Mouse (Mus musculus) kidney, postnatal 0 days (tissue): ENCODE measurements at regions not wholly inside any gene's neighbourhood (a gene's known extent, or its start where the extent isn't known, plus 50 kb on each side); places are given as distances from the start of the nearest gene placed in this dataset.

ENCODE experiments used
- ATAC-seq: fragments of 200-750 bp; cut with Nextera tagmentation; replicated peaks from 2 replicates; pipeline ENCODE4 v1.8.0; 2017; ENCODE audit warnings: low read depth, moderate number of reproducible peaks, moderate TSS enrichment, moderate library complexity; ENCODE audit not compliant: low FRiP score
- DNase-seq: peaks from one replicate; pipeline ENCODE4 v3.0.0-alpha.2; 2016; ENCODE audit warnings: low spot score
- H3K27ac ChIP-seq: fragments of 300-500 bp; sonication (generic); 2 replicates; pipeline ENCODE4 v1.5.1; 2014; ENCODE audit warnings: mild to moderate bottlenecking
- H3K27me3 ChIP-seq: fragments of 300-500 bp; sonication (generic); 2 replicates; pipeline ENCODE4 v1.6.1; 2014; ENCODE audit warnings: low read length, mixed read lengths; ENCODE audit not compliant: insufficient read depth
- H3K36me3 ChIP-seq: fragments of 300-500 bp; sonication (generic); 2 replicates; pipeline ENCODE4 v1.6.1; 2014; ENCODE audit warnings: low read length, mixed read lengths; ENCODE audit not compliant: insufficient read depth
- H3K4me1 ChIP-seq: fragments of 300-500 bp; sonication (generic); replicated peaks from 2 replicates; pipeline ENCODE4 v1.6.1; 2014; ENCODE audit warnings: antibody characterized with exemption, low read length, mixed read lengths; ENCODE audit not compliant: insufficient read depth
- H3K4me2 ChIP-seq: fragments of 300-500 bp; sonication (generic); 2 replicates; pipeline ENCODE4 v1.6.1; 2014; ENCODE audit warnings: mild to moderate bottlenecking, low read length, moderate library complexity, mixed read lengths
- H3K4me3 ChIP-seq: fragments of 300-500 bp; sonication (generic); replicated peaks from 2 replicates; pipeline ENCODE4 v1.5.1; 2014; ENCODE audit warnings: low read depth, low read length
- H3K9ac ChIP-seq: fragments of 300-500 bp; sonication (generic); 2 replicates; pipeline ENCODE4 v1.6.1; 2014; ENCODE audit warnings: low read depth, low read length
- H3K9me3 ChIP-seq: fragments of 300-500 bp; sonication (generic); replicated peaks from 2 replicates; pipeline ENCODE4 v1.6.1; 2016; ENCODE audit warnings: low read length, inconsistent platforms, mixed read lengths
- CTCF ChIP-seq: IDR thresholded peaks from 2 replicates; pipeline ENCODE4 v1.5.1; 2016; ENCODE audit warnings: antibody characterized with exemption, low read depth, mild to moderate bottlenecking, moderate library complexity
- WGBS: fragments of 180-500 bp; shearing (Covaris S2); extraction: QIAGEN DNeasy Blood & Tissue Kit; methylation state at CpG from one replicate; pipeline ENCODE4 v1.1.7; 2014; 5-methylcytosine and 5-hydroxymethylcytosine counted together

GRCm38 (mm10) chr1:75723431-75723830, 177.4 kb downstream of the Slc4a3 start:
- WGBS: 87% methylated on average over 5 of the region's 5 CpGs
- ATAC-seq (no peak), DNase-seq (no peak)
- TF ChIP-seq CTCF: no peak
- Histone ChIP-seq H3K9me3 (0 out of 2 replicates have a peak, but pooled peaks cover 5% of the 10 kb centered on the region), H3K4me1 (no peaks in the 10 kb centered on the region), H3K36me3 (no peaks in the 10 kb centered on the region), H3K27me3 (no peaks in the 10 kb centered on the region), H3K9ac (no peak overlapping the region), H3K4me3 (no peak overlapping the region), H3K27ac (no peak overlapping the region), H3K4me2 (no peak overlapping the region)

GRCm38 (mm10) chr1:75725329-75725728, 179.3 kb downstream of the Slc4a3 start:
- Histone ChIP-seq H3K4me3 (no peak overlapping the region), H3K9ac (no peak overlapping the region), H3K36me3 (no peaks in the 10 kb centered on the region), H3K9me3 (0 out of 2 replicates have a peak, but pooled peaks cover 5% of the 10 kb centered on the region), H3K4me1 (no peaks in the 10 kb centered on the region), H3K4me2 (no peak overlapping the region), H3K27ac (no peak overlapping the region), H3K27me3 (no peaks in the 10 kb centered on the region)
- DNase-seq (no peak), ATAC-seq (no peak)
- no peak for TF ChIP-seq CTCF
- WGBS: 80% methylated on average over 2 of the region's 2 CpGs

GRCm38 (mm10) chr1:75728859-75729258, 182.8 kb downstream of the Slc4a3 start:
- H3K4me2 ChIP-seq: no peak overlapping the region
- no peaks in the 10 kb centered on the region for H3K4me1 ChIP-seq
- WGBS: 56% methylated on average over 2 of the region's 2 CpGs
- no peak for TF ChIP-seq CTCF
- no peak for DNase-seq
- no peak overlapping the region for H3K9ac ChIP-seq
- no peaks in the 10 kb centered on the region for H3K27me3 ChIP-seq
- no peak for ATAC-seq
- H3K36me3 ChIP-seq: no peaks in the 10 kb centered on the region
- 0 out of 2 replicates have a peak, but pooled peaks cover 5% of the 10 kb centered on the region for H3K9me3 ChIP-seq
- no peak overlapping the region for H3K27ac ChIP-seq
- no peak overlapping the region for H3K4me3 ChIP-seq

- no peak overlapping the region for H3K9ac ChIP-seq
- TF ChIP-seq CTCF: no peak
- no peaks in the 10 kb centered on the region for H3K27me3 ChIP-seq
- H3K4me2 ChIP-seq: no peak overlapping the region
- no peaks in the 10 kb centered on the region for H3K36me3 ChIP-seq
- no peak overlapping the region for H3K27ac ChIP-seq
- no peak overlapping the region for H3K4me3 ChIP-seq
- ATAC-seq (no peak), DNase-seq (no peak)
- no peaks in the 10 kb centered on the region for H3K4me1 ChIP-seq
- WGBS: 18% methylated on average over 4 of the region's 4 CpGs
- no peaks in the 10 kb centered on the region for H3K9me3 ChIP-seq
These were observed 187.7 kb downstream of the Slc4a3 start for GRCm38 (mm10) chr1:75733791-75734190.

- no peak overlapping the region for H3K27ac ChIP-seq
- H3K4me2 ChIP-seq: no peak overlapping the region
- H3K27me3 ChIP-seq: no peaks in the 10 kb centered on the region
- DNase-seq (no peak), ATAC-seq (no peak)
- no peak for TF ChIP-seq CTCF
- no peaks in the 10 kb centered on the region for H3K9me3 ChIP-seq
- H3K36me3 ChIP-seq: no peaks in the 10 kb centered on the region
- no peak overlapping the region for H3K9ac ChIP-seq
- H3K4me3 ChIP-seq: no peak overlapping the region
- H3K4me1 ChIP-seq: no peaks in the 10 kb centered on the region
- 43% methylated on average over 5 of the region's 5 CpGs for WGBS
These were observed 192.6 kb downstream of the Slc4a3 start for GRCm38 (mm10) chr1:75738651-75739050.

GRCm38 (mm10) chr1:75749665-75750221, 203.7 kb downstream of the Slc4a3 start:
- Histone ChIP-seq H3K4me2 (no peak overlapping the region), H3K9ac (no peak overlapping the region), H3K9me3 (no peaks in the 10 kb centered on the region), H3K36me3 (no peaks in the 10 kb centered on the region), H3K4me3 (no peak overlapping the region), H3K4me1 (no peaks in the 10 kb centered on the region), H3K27me3 (no peaks in the 10 kb centered on the region), H3K27ac (no peak overlapping the region)
- WGBS: 72% methylated on average over 10 of the region's 10 CpGs
- TF ChIP-seq CTCF: no peak
- DNase-seq (no peak), ATAC-seq (no peak)

GRCm38 (mm10) chr1:75772131-75772530, 226.1 kb downstream of the Slc4a3 start:
- Histone ChIP-seq H3K27ac (no peak overlapping the region), H3K36me3 (no peaks in the 10 kb centered on the region), H3K9ac (no peak overlapping the region), H3K4me1 (no peaks in the 10 kb centered on the region), H3K9me3 (no peaks in the 10 kb centered on the region), H3K4me3 (no peak overlapping the region), H3K27me3 (no peaks in the 10 kb centered on the region), H3K4me2 (no peak overlapping the region)
- no peak for DNase-seq
- ATAC-seq: no peak
- 70% methylated on average over 5 of the region's 5 CpGs for WGBS
- no peak for TF ChIP-seq CTCF
